Mouse (Mus musculus) forebrain, embryonic 11.5 days (tissue): ENCODE measurements at regions not wholly inside any gene's neighbourhood (a gene's known extent, or its start where the extent isn't known, plus 50 kb on each side); places are given as distances from the start of the nearest gene placed in this dataset. TPM values are rescaled to one million over a fixed set of nuclear protein-coding genes. Genes with fewer than 3 reads are reported as not detected.

Experiments used
- ATAC-seq: fragments of 200-750 bp; cut with Nextera tagmentation; replicated peaks from 2 replicates; pipeline ENCODE4 v1.8.0; 2017; ENCODE audit warnings: moderate TSS enrichment; ENCODE audit not compliant: low FRiP score
- DNase-seq: peaks from one replicate; pipeline ENCODE4 v3.0.0-alpha.2; 2017; ENCODE audit warnings: low spot score
- H3K27ac ChIP-seq: fragments of 300-500 bp; sonication (generic); 2 replicates; pipeline ENCODE4 v1.5.1; 2014; ENCODE audit warnings: low read depth, low read length
- H3K27me3 ChIP-seq: fragments of 300-500 bp; sonication (generic); 2 replicates; pipeline ENCODE4 v1.6.1; 2014; ENCODE audit warnings: mild to moderate bottlenecking, low read length, mixed read lengths; ENCODE audit not compliant: control insufficient read depth, insufficient read depth
- H3K36me3 ChIP-seq: fragments of 300-500 bp; sonication (generic); 2 replicates; pipeline ENCODE4 v1.6.1; 2014; ENCODE audit warnings: mild to moderate bottlenecking, low read length, moderate library complexity, mixed read lengths; ENCODE audit not compliant: control insufficient read depth, insufficient read depth
- H3K4me1 ChIP-seq: fragments of 300-500 bp; sonication (generic); replicated peaks from 2 replicates; pipeline ENCODE4 v1.6.1; 2014; ENCODE audit warnings: low read length, mixed read lengths; ENCODE audit not compliant: control insufficient read depth, insufficient read depth
- H3K4me2 ChIP-seq: fragments of 300-500 bp; sonication (generic); 2 replicates; pipeline ENCODE4 v1.6.1; 2014; ENCODE audit warnings: low read depth, mild to moderate bottlenecking, low read length, moderate library complexity, mixed read lengths; ENCODE audit not compliant: severe bottlenecking
- H3K4me3 ChIP-seq: fragments of 300-500 bp; sonication (generic); 2 replicates; pipeline ENCODE4 v1.5.1; 2014; ENCODE audit warnings: low read depth, low read length
- H3K9ac ChIP-seq: fragments of 300-500 bp; sonication (generic); 2 replicates; pipeline ENCODE4 v1.6.1; 2014; ENCODE audit warnings: low read length
- H3K9me3 ChIP-seq: fragments of 300-500 bp; sonication (generic); 2 replicates; pipeline ENCODE4 v1.6.1; 2016; ENCODE audit warnings: low read length, mixed read lengths; ENCODE audit not compliant: control insufficient read depth
- WGBS: fragments of 180-500 bp; shearing (Covaris S2); extraction: QIAGEN DNeasy Blood & Tissue Kit; methylation state at CpG from one replicate; pipeline ENCODE4 v1.1.7; 2014; 5-methylcytosine and 5-hydroxymethylcytosine counted together
- microRNA-seq: library from miRNA; unstranded; fragments of <30 nt; microRNA quantifications from one replicate; pipeline ENCODE4, GENCODE M21; 2016; ENCODE audit not compliant: insufficient number of aligned reads

DNA sequence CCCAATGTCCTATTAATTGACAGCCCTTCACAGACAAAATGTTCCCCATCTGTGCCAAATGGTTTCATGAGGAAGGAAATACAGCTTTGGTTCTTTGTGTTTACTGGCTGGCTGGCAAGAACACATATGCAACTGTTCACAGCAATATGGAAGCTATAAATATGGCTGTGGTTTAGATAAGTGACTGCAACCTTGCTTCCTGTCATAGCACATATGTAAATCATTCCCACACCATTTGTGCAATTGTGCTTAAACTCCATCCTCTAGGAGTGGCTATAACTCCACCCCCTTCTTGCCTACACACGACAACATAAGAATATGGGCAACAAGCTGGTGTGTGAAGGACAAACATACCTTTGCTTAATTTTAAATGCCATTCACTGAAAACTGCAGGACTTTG is 156.4 kb downstream of the Snx13 start:
- Histone ChIP-seq H3K4me1 (no peaks in the 10 kb centered on the region), H3K9ac (no peak overlapping the region), H3K36me3 (no peaks in the 10 kb centered on the region), H3K27me3 (no peaks in the 10 kb centered on the region), H3K9me3 (no peaks in the 10 kb centered on the region), H3K4me3 (no peak overlapping the region), H3K4me2 (no peak overlapping the region), H3K27ac (no peak overlapping the region)
- WGBS = 74% methylated on average over 1 of the region's 1 CpGs
- DNase-seq (no peak), ATAC-seq (no peak)

DNA sequence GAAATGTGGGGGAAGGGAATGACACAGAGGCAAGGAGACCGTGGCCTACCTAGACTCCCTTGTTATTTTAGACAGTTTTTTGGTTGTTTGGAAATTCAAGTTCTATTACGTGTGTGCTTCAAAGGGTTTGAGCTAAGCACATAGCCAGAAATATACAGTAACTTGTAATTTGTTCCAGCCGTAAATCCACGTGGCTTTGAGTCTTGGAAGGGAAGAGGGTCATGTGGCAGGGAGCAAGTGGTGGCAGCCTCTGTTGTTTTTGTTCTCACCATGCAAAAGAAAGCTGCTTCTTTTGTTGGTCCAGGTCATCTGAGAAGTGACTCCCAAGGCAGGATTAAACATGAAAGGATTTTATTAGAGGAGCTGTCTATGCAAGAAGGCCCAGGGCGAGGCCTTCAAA is 153.1 kb downstream of the Snx13 start:
- H3K9ac ChIP-seq = no peak overlapping the region
- DNase-seq (no peak), ATAC-seq (no peak)
- no peaks in the 10 kb centered on the region for H3K4me1 ChIP-seq
- no peak overlapping the region for H3K4me3 ChIP-seq
- no peak overlapping the region for H3K27ac ChIP-seq
- no peaks in the 10 kb centered on the region for H3K27me3 ChIP-seq
- no peaks in the 10 kb centered on the region for H3K36me3 ChIP-seq
- H3K4me2 ChIP-seq = no peak overlapping the region
- WGBS = 65% methylated on average over 5 of the region's 5 CpGs
- no peaks in the 10 kb centered on the region for H3K9me3 ChIP-seq

Small RNA genes lying in the stretch of these regions (microRNA-seq; reads per million reads assigned to microRNA genes)
- gene Gm44396 = not detected
